Mouse (Mus musculus) embryo, embryonic 11 days (tissue): ENCODE measurements around the gene Ccdc134.
A peak's percentile ranks its signal among the peaks of the same experiment; 100 is the strongest.
"Not testable (repeated sequence)": the region's sequence is repeated elsewhere in the genome, so short reads cannot be mapped to it uniquely, and the experiment has no call there.

Experiments used
- DNase-seq: peaks from one replicate; pipeline ENCODE4 v3.0.0-alpha.2; 2015

Gene Ccdc134

DNA sequence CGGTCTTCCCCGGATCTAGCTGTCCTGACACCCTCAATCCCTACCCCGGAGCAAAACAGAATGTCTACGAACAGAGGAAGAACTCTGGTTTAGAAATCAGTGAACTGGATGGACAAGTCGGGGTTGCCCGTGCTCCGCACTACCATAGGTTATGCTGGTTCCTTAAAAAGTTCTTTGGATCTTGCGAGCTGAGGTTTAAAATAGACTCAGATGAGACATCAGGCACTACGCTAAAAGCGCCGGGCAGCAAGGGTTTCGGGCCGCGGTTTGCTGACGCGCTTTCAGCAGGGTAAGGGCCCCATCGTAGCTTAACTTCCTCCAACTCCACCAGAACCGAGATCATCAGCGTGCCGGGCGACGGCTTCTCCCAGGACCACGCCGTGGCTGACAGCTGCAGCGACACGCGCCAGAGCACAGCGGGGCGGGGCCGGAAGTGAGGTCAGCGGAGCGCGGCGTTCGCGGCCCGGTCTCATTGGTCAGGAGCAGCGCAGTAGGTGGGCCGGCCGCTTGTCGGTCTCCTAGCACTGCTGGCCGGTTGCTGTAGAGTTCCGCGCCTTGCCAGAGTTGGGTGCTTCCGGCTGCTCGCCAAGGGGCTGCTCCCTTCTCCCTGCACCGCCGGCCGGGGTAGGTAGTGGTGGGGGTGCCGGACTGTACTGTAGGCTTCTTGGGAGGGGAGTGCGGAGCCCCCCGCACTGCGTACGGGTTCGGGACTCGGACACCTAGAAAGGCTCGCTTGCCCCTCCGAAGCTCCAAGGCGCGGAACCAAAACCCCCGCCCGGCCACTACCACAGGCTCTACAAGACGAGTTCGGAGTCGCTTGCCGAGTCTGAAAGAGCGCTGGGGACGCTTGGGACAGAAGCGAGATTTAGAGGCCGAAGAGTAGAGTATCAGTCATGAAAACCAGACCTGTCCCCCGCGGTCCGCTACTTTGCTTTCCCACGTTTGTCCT lies at the start of gene Ccdc134:
Ccdc134 (plus strand) TSS at position 497 of the 949 bp plus-strand sequence.
- peak; percentile 97 for DNase-seq

DNA sequence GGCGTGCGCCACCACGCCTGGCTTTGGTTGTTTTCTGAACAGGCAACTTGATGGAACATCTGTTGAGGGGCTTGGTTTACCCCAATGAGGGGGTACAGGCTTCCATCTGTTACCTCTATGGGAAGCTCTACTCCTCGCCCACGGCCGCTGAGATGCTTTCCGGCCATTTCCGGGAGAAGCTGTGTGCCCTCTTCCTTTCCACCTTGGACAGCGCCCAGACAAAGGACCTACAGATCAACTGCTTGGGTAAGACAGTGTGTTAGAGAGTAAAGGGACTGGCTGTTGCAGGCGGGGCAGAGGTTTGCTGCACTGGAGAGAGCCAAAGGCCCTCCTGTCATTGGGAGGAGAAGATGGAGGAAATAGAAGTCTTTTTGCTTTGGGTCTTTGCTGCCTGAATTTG lies 47.8 kb upstream of the Ccdc134 start:
- peak; percentile 47 for DNase-seq

DNA sequence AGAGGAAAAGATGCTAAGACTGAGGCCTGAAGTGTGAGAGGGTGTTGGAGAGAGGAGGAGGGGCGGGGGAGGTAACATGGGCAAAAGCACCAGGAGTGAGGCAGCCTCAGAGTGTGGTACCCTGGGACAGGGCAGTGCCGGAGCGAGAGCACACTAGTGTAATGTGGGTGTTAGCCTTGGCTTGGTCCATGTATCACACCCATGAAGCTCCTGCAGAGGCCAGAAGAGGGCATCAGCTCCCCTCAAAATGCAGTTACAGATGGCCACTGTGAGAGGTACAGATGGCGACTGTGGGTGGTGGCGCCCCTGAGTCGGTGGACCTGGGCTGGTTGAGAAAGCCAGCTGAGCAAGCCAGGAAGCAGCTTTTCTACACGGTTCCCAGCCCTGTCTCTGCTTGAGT lies 46.6 kb upstream of the Ccdc134 start:
- peak; percentile 60 for DNase-seq

DNA sequence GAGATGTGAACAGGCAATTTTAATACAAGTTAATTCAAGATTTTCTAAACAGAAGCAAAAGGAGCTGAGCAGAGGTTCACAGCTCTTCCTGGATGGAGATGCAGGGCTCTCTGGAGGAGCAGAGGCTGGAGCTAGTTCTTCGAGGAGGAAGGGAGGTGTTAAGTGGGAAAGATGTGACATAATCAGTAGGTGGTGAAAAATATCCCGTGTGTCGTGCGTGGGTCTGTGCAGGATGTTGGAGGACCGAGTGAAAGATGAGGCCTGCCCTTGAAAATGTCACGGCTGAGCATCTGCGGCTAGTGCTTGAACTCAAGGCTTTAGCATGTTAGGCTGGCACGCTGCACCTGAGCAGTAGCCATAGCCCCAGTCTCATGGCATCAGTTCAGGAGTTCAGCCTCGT lies 42.1 kb upstream of the Ccdc134 start:
- no peak for DNase-seq

DNA sequence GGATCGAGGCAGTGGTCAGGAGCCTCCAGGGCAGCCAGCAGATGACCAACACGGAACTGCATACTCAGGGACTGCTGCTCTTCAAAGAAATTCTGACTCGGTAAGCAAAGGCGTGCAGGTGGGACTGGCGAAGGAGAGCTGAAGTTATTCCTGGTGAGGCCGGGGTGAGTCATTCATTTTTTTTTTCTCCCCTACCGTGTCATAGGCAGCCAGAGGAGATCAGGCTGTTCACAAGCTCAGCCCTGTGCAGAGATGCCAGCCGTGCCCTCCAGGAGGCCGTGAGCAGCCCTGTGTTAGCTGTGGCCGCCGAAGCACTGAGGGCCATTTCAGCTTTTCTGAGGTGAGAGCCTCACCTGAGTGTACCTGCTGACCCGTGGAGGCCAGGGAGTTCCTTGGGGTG lies 41.6 kb upstream of the Ccdc134 start:
- no peak for DNase-seq

DNA sequence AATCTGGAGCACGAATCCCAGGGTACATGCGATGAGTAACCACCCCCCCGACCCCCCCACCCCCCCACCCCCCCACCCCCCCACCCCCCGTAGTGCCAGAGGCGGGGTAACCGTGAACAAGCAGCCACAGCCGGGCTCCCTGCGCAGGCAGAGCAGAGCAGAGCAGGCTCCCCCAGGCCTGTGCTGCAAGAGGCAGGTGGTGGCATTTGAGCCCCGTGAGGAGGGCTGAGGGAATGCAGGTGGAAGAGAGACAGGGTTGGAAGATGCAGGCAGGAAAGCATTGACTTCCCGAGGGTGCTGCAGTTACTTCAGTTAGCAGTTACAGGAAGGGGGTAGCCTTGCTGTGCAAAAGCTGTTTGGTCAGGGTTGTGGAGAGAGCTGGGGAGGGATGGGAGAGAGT lies 40.5 kb upstream of the Ccdc134 start:
- peak; percentile 45 for DNase-seq

DNA sequence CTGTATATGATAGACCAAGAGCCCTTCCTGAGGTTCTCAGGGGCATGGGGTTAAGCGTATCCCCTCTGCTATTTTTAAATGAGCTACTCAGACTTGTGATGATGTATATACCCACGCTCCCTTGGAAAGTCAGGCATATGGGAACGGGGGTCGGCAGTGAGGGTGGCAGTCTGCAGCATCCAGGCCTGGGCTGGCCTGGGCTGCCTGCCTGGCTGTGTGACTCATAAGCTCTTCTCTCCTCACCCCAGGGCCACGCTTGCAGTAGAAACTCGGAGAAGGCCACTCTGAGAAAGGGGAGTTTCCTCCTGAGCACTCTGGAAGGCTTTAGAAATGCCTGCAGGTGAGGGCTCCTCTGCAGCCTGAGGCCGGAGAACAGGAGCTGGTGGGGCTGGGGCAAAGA lies 36.7 kb upstream of the Ccdc134 start:
- no peak for DNase-seq

DNA sequence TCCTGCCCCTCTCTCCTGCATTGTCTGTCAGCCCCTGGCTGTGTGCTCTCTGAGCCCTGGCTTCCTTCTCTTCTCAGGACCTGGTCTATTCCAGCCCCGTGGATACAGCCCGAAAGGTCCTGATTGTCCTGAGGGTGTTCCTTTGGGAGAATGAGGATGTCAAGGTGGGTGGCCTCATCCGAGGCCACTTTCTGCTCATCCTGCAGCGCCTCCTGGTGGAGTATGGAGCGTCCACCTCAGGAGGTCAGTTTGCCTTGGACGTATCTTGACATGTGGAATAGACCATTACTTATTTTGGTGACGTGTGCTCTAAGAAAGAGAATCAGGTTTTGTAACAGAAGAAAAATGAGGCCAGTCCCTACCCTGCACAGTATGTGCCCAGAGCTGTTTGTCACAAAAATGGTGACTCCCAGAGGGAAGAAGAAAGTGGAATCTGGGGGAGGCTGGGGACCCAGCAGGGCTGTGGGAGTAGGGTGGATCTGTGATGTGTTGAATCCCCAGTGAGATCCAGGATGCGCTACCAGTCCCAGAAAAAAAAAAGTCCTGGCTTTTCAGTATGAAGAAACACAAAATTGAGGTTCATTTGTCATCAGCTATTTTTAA lies 20.7 kb upstream of the Ccdc134 start:
- peak; percentile 75 for DNase-seq

DNA sequence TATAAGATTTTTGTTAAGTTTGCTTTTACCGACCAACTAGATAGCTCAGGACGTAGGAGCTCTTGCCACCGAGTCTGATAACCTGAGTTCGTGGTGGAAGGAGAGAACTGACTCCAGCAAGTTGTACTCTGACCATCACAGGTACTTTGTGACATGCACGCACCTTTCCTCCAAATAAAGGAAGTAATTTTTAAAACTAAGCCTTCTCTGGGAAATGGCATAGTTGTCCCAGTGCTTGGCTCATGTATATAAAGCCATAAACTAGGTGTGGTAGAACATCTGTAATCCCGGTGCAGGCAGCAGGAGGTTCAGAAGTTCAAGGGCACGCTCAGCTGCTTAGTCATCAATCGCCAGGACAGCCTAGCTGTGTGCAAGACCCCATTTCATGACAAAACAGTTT lies 7.2 kb upstream of the Ccdc134 start:
- no peak for DNase-seq

DNA sequence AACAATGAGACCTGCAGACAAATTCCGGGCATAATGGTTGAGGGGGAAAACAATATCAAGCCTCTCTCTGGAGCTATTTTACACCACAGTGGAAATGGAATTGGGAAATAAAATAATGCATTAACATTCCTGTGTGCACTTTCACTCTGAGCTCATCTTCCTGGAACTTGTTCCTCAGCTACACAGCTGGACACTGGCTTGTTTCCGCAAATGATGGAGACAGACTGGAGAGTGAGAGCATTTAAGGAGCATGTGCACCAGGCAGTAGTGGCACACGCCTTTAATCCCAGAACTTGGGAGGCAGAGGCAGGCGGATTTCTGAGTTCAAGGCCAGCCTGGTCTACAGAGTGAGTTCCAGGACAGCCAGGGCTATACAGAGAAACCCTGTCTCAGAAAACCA lies 1.0 kb upstream of the Ccdc134 start:
- not testable (repeated sequence) for DNase-seq

DNA sequence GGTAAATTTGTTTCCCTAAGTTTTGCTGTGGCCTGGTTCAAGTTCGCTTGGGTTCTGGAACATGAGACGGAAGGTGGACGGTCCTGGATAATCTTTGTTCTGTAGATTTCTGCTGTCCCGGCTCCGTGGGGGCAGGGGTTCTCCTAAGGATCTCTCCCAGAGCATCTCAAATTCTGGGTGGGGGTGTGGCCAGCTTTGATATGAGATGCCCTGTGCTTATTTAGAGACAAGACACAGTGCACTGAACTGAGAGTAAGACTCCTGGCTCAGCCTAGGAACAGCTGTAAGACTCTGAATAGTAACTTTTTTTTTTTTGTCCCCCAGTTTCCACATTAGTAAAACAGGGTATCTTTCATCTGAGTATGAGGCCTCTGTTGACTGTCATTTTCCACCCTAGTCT lies 676 bp downstream of the Ccdc134 start:
- DNase-seq: peak; percentile 40

DNA sequence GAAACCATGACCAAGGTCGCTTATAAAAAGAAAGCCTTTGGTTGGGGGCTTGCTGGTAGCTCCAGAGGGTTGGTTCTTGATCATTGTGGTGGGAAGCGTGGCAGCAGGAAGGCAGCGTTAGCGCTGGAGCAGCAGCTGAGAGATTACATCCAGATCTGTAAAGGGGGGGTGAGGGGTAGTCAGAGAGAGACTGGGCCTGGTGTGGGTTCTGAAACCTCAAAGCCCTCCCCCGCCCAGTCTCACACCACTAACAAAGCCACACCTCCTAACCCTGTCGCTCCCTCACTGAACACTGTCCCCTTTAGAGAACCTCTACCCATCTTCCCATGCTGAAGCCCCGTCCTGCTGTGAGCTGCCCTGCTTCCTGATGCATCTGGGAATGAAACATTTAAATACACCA lies 2.9 kb downstream of the Ccdc134 start:
- no peak for DNase-seq

DNA sequence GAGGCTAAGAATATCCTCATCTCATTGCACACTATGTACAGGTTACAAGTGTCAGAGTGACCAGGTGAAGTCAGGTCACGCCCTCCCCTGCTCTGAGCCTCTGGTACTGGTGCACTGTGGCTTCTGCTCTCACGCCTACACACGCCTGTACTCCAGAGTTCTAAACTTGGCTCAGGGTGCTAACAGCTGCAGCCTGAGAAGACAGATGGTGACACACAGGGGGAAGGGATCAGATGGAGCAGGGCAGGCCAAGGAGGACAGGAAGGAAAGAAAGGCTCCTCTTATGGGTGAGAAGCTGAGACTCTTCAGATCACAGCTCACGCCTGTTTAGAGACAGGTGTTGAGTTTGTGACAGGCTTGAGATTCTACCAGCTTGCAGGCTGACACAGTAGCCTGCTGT lies 7.7 kb downstream of the Ccdc134 start:
- DNase-seq: no peak

DNA sequence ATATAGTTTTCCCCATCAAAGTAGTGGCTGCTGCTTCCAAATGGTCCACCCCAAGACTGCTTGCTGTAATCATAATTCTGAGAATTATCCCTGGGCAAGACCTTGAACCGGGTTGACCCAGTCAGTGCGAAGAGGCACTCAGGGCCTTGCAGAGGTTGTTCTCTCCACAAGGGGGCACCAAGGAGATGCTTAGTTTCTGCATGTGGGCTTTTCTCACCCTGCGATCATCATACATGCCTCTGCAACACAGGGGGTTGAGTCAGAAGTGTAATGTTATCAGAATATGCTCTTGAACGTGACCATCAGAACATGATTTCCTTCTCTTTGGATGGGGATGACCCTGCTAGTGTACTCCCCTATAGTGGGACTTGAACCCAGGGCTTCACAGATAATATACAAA lies 10.8 kb downstream of the Ccdc134 start:
- DNase-seq: peak; percentile 77

DNA sequence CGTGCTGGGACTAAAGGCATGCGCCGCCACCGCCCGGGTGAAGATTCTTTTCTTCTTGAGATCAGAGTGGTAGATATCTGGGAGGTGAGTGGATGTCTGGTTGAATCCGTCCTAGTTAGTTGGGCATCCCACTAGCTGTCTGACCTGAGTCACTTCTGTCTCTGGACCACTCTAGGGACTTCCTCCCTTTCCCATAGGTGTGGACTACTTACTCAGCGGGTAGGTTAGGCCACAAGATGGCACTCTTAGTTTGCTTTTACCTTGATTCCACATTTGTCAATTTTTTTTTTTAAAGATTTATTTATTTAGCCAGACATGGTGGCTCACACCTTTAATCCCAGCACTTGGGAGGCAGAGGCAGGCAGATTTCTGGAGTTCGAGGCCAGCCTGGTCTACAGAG lies 11.5 kb downstream of the Ccdc134 start:
- no peak for DNase-seq

DNA sequence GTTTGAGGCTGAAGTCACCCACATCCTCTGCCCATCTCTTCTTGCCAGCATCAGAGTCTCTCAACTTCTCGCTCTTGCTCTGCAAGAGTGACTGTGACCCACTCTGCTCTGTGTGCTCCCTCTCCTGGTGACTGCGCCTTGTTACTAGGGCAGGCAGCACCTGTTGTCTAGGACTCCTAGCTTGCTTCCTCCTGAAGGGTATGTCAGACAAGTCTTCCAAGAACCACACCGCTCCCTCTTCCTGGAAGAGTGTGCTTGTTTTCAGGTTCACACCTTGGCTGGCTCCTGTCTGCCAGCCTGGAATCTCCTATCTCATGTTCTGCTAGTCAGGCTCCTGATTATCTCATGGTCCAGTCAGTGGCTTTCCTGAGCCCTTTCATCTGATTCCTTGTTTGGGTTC lies 12.6 kb downstream of the Ccdc134 start:
- no peak for DNase-seq

DNA sequence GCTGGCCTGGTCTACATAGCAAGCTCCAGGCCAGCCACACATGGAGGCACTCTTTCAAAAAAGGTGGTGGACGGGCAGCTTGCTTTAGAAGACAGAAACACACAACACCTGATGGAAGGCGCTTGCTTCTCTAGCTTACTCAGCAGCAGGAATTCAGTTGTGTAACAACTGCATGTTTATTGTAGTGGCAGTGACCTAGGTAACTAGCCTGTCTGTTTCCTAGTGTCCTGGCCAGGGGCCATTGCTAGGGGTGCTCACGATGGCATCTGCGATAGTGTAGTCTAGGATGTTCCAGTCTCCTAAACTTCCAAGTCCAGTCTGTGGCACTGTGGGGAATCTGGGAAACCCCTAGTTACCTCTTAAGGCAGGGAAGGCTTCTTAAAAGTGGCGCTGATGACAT lies 16.4 kb downstream of the Ccdc134 start:
- DNase-seq: no peak

DNA sequence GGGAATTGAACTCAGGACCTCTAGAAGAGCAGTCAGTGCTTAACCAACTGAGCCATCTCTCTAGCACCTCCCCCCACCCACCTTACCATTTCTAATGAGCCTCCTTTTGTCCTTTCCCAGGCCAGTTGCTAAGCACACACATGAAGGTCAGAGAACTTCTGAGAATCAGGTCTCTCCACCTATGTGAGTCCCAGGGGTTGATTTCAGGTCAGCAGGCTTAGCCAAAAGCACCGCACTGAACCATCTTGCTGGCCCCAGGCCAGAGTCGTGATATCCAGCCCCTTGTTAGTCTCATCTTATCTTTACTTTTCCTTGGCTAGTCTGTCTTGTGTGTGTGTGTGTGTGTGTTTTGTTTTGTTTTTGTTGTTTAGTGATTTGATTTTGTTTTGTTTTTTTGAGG lies 17.7 kb downstream of the Ccdc134 start:
- DNase-seq: peak; percentile 15

DNA sequence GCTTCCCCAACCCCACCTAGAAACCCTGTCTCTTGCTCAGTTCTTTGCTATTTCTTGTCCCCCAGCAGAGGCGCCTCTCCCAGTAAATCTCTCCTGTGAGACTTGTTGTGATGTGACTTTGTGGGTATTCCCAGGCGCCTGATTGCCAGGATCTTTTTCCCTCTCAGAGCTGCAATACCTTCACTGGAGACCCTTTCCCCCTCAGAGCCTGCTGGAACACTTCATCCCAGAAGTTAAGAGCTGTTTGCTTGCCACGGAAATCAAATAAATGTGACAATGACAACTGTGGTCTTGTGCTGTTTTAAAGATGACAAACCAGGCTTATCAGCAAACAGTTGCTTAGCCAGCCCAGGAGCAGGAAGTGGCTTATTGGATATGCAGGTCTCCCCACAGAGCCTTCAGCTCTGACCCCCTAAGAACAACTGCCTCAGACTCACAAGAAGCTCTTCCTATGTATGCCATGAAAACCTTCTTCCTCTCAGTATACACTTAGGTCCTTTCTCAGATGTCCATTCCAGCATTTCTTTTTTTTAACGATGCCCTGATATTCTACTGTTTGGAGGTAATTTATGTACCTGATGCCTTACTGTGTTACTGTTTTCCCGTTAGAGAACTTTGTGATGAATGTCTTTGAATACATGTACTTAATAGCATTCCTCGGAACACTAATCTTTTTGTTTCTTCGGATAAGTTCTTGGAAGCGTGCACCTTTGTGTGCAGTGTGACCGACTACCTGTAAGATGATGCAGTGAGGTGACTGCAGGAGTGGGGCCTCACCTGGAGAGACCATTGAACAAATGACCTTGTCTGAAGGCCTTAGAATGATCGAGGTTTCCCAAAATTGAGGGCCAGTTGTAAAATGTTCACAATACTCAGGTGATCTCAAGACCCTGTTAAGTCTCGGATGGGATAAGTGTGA lies 18.4 kb downstream of the Ccdc134 start:
- DNase-seq: peak; percentile 35

DNA sequence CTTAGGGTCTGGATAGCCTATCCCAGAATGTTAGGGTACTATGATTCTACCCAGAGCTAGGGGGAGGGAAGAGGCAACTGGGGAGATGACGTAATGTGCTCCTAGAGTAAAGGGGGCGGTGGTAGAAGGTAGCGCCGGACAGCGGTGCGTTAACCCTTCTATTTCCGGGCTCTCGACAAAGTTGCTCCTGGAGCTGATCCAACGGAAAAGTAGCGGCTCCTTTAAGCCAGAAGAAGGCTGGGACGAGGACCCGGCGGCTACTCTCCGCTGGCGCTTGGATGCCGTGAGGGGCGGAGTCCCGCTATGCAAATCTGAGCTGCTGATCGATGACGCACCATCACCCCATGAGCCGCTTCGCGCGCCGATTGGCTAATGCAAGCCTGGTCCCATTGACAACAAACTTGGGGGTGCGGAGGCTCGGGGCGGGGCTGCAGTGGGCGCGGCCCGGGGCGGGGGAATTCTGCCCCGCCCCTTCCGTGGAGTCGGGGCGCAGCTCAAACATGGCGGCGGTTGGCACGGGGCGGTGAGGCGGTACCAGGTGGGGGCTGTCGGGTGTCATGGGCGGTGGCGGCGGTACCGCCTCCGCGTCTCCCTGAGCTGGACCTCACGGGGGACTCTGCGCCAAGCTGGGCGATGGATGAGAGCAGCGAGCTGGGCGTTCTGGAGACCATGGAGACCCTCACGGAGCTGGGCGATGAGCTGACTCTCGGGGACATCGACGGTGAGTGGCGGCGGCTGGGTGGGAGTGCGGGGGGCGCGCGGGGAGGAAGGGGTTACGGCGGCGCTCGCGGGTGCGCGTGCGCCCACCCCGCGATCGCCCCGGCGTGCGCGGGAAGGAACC lies 19.3 kb downstream of the Ccdc134 start, which contains the start of gene Srebf2:
Srebf2 (plus strand) TSS at position 412 of the 841 bp plus-strand sequence.
- peak; percentile 100 for DNase-seq

DNA sequence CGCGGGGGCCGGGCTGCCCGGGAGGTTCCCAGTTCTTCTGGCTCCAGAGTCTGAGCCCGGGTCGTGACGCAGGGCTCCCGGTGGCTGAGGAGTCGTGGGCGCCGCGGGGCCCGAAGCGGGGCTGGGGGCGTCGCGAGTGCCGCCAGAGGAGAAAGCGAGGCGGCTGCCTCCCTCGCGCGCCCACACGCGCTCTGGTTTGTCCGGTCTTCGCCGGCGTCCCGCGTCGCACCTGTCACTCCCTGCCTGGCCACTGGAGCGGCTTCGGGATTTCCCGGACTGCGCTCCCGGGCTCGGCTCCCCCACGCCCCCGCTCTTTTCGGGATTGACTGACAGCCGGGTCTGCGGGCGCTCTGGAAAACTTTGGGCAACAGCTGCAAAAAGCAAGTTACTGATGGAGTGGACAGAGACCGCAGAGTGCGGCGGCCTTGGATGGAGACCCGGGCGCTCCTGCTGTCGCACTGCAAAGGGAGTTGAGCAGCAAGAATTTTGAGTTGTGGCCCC lies 19.9 kb downstream of the Ccdc134 start:
- DNase-seq: peak; percentile 80

DNA sequence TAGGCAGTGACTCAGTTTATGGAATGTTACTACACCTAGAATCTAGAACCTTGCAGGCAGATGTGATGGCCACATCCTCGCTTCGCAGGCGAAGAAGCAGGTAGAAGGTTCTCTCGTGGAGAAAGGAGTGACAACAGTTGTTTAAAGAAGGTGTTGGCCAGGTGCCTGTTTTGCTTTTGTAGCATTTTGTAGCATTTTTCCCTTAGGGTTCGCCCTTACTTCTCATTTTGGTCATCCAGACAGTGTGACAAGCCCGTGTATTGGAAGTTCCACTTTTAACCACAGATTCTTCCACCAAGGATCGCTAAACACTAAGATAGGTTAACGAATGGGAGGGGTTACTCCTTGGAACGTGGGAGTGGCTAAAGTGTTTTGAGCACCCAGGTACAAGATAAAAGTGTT lies 20.8 kb downstream of the Ccdc134 start:
- peak; percentile 20 for DNase-seq
